Mouse (Mus musculus): Measurements from ENCODE around the gene Ftsj1. TPM values are rescaled to one million over a fixed set of nuclear protein-coding genes. Genes with fewer than 3 reads are reported as not detected.
A peak's percentile ranks its signal among the peaks of the same experiment; 100 is the strongest.

The Ftsj1 gene
- total RNA-seq, 1 experiment = 19.3 TPM

- Histone ChIP-seq H3K27ac (ENCODE audit: insufficient read depth, low read depth, low read length, poor library complexity, severe bottlenecking) (no peak overlapping the region), H3K36me3 (ENCODE audit: control insufficient read depth, insufficient read depth, low read length, poor library complexity, severe bottlenecking) (no peaks in the 10 kb centered on the region), H3K4me3 (ENCODE audit: insufficient read depth in 1 of 2, low read depth in 1 of 2, low read length in 2 of 2, poor library complexity in 1 of 2, severe bottlenecking in 1 of 2) (no peak overlapping the region), H3K4me1 (ENCODE audit: control insufficient read depth in 2 of 2, insufficient read depth in 2 of 2, low read length in 2 of 2, poor library complexity in 1 of 2) (peaks cover 1 to 7% of the 10 kb centered on the region in 2 experiments; a peak in 1 of 4 replicates), H3K9me3 (ENCODE audit: control insufficient read depth, insufficient read depth, low read depth, low read length) (no peaks in the 10 kb centered on the region), H3K9ac (ENCODE audit: insufficient read depth, low read depth, low read length, poor library complexity, severe bottlenecking) (no peak overlapping the region; the same call in 1 of the 2 replicates)
- no peak for DNase-seq (ENCODE audit: low read depth, low spot score)
- TF ChIP-seq ZNF384 (IDR thresholded peaks at IDR 0.05; ENCODE audit: low read depth, low read length) (no peak), CHD2 (IDR thresholded peaks at IDR 0.05; ENCODE audit: low read depth, low read length) (no peak), MAFK (IDR thresholded peaks at IDR 0.05; ENCODE audit: insufficient read depth, low read depth, low read length) (no peak), ZC3H11A (IDR thresholded peaks at IDR 0.05; ENCODE audit: borderline replicate concordance, low read depth, low read length) (no peak), HCFC1 (IDR thresholded peaks at IDR 0.05; ENCODE audit: borderline replicate concordance, insufficient read depth, low read length) (no peak)
- in situ Hi-C loops (cut with MboI; ENCODE audit: low sequenced_read_pairs in 2 of 2, unreplicated experiment in 2 of 2) = no loop called here
Observed at GRCm38 (mm10) chrX:8255807-8256206, 3.6 kb upstream of the Ftsj1 start.

GRCm38 (mm10) chrX:8253711-8254110 is 1.5 kb upstream of the Ftsj1 start:
- peaks cover 1 to 5% of the 10 kb centered on the region in 2 experiments; a peak in 1 of 4 replicates for H3K4me1 ChIP-seq (ENCODE audit: control insufficient read depth in 2 of 2, insufficient read depth in 2 of 2, low read length in 2 of 2, poor library complexity in 1 of 2)
- no peak overlapping the region for H3K9ac ChIP-seq (ENCODE audit: insufficient read depth, low read depth, low read length, poor library complexity, severe bottlenecking)
- H3K9me3 ChIP-seq (ENCODE audit: control insufficient read depth, insufficient read depth, low read depth, low read length) = no peaks in the 10 kb centered on the region
- no peak overlapping the region for H3K27ac ChIP-seq (ENCODE audit: insufficient read depth, low read depth, low read length, poor library complexity, severe bottlenecking)
- no peak overlapping the region for H3K4me3 ChIP-seq (ENCODE audit: insufficient read depth in 1 of 2, low read depth in 1 of 2, low read length in 2 of 2, poor library complexity in 1 of 2, severe bottlenecking in 1 of 2)
- H3K36me3 ChIP-seq (ENCODE audit: control insufficient read depth, insufficient read depth, low read length, poor library complexity, severe bottlenecking) = 0 out of 2 replicates have a peak, but pooled peaks cover 2% of the 10 kb centered on the region
- TF ChIP-seq CHD2 (IDR thresholded peaks at IDR 0.05; ENCODE audit: low read depth, low read length) (no peak), ZNF384 (IDR thresholded peaks at IDR 0.05; ENCODE audit: low read depth, low read length) (no peak), ZC3H11A (IDR thresholded peaks at IDR 0.05; ENCODE audit: borderline replicate concordance, low read depth, low read length) (no peak), MAFK (IDR thresholded peaks at IDR 0.05; ENCODE audit: insufficient read depth, low read depth, low read length) (no peak), HCFC1 (IDR thresholded peaks at IDR 0.05; ENCODE audit: borderline replicate concordance, insufficient read depth, low read length) (no peak)
- DNase-seq (ENCODE audit: low read depth, low spot score) = no peak
- in situ Hi-C loops (cut with MboI; ENCODE audit: low sequenced_read_pairs in 2 of 2, unreplicated experiment in 2 of 2) = no loop called here

- peak overlapping the region; percentile 77 to 97 for H3K4me3 ChIP-seq (ENCODE audit: insufficient read depth in 1 of 2, low read depth in 1 of 2, low read length in 2 of 2, poor library complexity in 1 of 2, severe bottlenecking in 1 of 2)
- no peak overlapping the region for H3K27ac ChIP-seq (ENCODE audit: insufficient read depth, low read depth, low read length, poor library complexity, severe bottlenecking)
- TF ChIP-seq ZC3H11A (IDR thresholded peaks at IDR 0.05; ENCODE audit: borderline replicate concordance, low read depth, low read length) = no peak
- TF ChIP-seq HCFC1 (IDR thresholded peaks at IDR 0.05; ENCODE audit: borderline replicate concordance, insufficient read depth, low read length) = no peak
- H3K36me3 ChIP-seq (ENCODE audit: control insufficient read depth, insufficient read depth, low read length, poor library complexity, severe bottlenecking) = 0 out of 2 replicates have a peak, but pooled peaks cover 2% of the 10 kb centered on the region
- peak overlapping the region; percentile 85 for H3K9ac ChIP-seq (ENCODE audit: insufficient read depth, low read depth, low read length, poor library complexity, severe bottlenecking)
- H3K4me1 ChIP-seq (ENCODE audit: control insufficient read depth in 2 of 2, insufficient read depth in 2 of 2, low read length in 2 of 2, poor library complexity in 1 of 2) = 0 out of 4 replicates have a peak, but pooled peaks cover 0 to 1% of the 10 kb centered on the region in 2 experiments
- no peak for DNase-seq (ENCODE audit: low read depth, low spot score)
- H3K9me3 ChIP-seq (ENCODE audit: control insufficient read depth, insufficient read depth, low read depth, low read length) = no peaks in the 10 kb centered on the region
- in situ Hi-C loops (cut with MboI; ENCODE audit: low sequenced_read_pairs in 2 of 2, unreplicated experiment in 2 of 2) = no loop called here
Observed at GRCm38 (mm10) chrX:8251789-8252333, 345 bp downstream of the Ftsj1 start.

- Histone ChIP-seq H3K4me3 (ENCODE audit: insufficient read depth in 1 of 2, low read depth in 1 of 2, low read length in 2 of 2, poor library complexity in 1 of 2, severe bottlenecking in 1 of 2) (no peak overlapping the region), H3K9me3 (ENCODE audit: control insufficient read depth, insufficient read depth, low read depth, low read length) (no peaks in the 10 kb centered on the region), H3K27ac (ENCODE audit: insufficient read depth, low read depth, low read length, poor library complexity, severe bottlenecking) (no peak overlapping the region), H3K9ac (ENCODE audit: insufficient read depth, low read depth, low read length, poor library complexity, severe bottlenecking) (no peak overlapping the region), H3K36me3 (ENCODE audit: control insufficient read depth, insufficient read depth, low read length, poor library complexity, severe bottlenecking) (peaks cover 4% of the 10 kb centered on the region), H3K4me1 (ENCODE audit: control insufficient read depth in 2 of 2, insufficient read depth in 2 of 2, low read length in 2 of 2, poor library complexity in 1 of 2) (no peaks in the 10 kb centered on the region)
- no peak for TF ChIP-seq ZNF384 (IDR thresholded peaks at IDR 0.05; ENCODE audit: low read depth, low read length)
- TF ChIP-seq HCFC1 (IDR thresholded peaks at IDR 0.05; ENCODE audit: borderline replicate concordance, insufficient read depth, low read length) = no peak
- no peak for TF ChIP-seq MAFK (IDR thresholded peaks at IDR 0.05; ENCODE audit: insufficient read depth, low read depth, low read length)
- TF ChIP-seq CHD2 (IDR thresholded peaks at IDR 0.05; ENCODE audit: low read depth, low read length) = no peak
- no peak for TF ChIP-seq ZC3H11A (IDR thresholded peaks at IDR 0.05; ENCODE audit: borderline replicate concordance, low read depth, low read length)
- no peak for DNase-seq (ENCODE audit: low read depth, low spot score)
- in situ Hi-C loops (cut with MboI; ENCODE audit: low sequenced_read_pairs in 2 of 2, unreplicated experiment in 2 of 2) = no loop called here
Observed at GRCm38 (mm10) chrX:8248542-8249120, 3.6 kb downstream of the Ftsj1 start.

All from ES-E14 (cell line).